Mouse (Mus musculus): ENCODE measurements around the gene Cux1. TPM values are rescaled to one million over a fixed set of nuclear protein-coding genes. Genes with fewer than 3 reads are reported as not detected.

Cux1 gene
- polyA plus RNA-seq, 1 experiment = 164 TPM

DNA sequence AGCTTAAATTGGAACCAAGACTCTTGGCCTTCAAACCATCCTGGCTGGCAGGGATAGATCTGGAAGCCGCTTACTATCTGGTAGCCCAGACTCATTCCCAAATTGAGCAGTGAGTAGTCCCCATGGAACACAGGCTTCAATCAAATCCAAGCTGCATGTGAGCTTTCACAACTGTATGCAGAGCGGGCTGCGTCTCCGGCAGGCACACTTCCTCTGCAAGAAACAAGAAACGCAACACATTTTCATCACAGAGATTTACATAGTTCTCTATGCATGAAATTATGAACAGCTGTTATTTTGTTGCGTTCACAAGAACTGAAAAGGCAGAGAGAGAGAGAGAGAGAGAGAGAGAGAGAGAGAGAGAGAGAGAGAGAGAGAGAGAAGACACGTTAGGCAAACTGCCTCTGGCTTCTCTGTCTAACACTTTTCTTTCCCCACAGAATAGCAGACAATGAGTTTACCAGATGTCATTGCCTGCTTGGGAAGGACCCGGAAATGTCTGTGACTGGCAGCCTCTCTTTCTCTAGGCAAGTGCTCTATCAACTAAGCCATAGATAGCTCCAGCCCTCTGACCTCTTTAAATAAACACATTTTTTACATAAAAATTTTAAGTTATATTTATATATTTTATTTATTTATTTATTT lies 27.7 kb upstream of the Cux1 start:
- H3K4me1 ChIP-seq (replicated peaks; ENCODE audit: control insufficient read depth, insufficient read depth, low read length) = peaks cover 13% of the 10 kb centered on the region
- TF ChIP-seq CTCF (IDR thresholded peaks at IDR 0.05; ENCODE audit: borderline replicate concordance, control insufficient read depth, extremely low read depth, insufficient read depth, low read length, poor library complexity) = no peak
- TF ChIP-seq POLR2A (IDR thresholded peaks at IDR 0.05; ENCODE audit: control insufficient read depth, extremely low read depth, insufficient read depth, low read length, poor library complexity) = no peak
- no peaks in the 10 kb centered on the region for H3K36me3 ChIP-seq (ENCODE audit: control insufficient read depth, insufficient read depth, low read length)
- no peak overlapping the region for H3K27ac ChIP-seq (ENCODE audit: control insufficient read depth, insufficient read depth, low read length)
- no peak for DNase-seq
- WGBS = 77% methylated on average over 8 of the region's 8 CpGs
- no peaks in the 10 kb centered on the region for H3K27me3 ChIP-seq (ENCODE audit: control insufficient read depth, insufficient read depth, low read length)
- H3K4me3 ChIP-seq (ENCODE audit: control insufficient read depth, insufficient read depth, low read length) = no peak overlapping the region

DNA sequence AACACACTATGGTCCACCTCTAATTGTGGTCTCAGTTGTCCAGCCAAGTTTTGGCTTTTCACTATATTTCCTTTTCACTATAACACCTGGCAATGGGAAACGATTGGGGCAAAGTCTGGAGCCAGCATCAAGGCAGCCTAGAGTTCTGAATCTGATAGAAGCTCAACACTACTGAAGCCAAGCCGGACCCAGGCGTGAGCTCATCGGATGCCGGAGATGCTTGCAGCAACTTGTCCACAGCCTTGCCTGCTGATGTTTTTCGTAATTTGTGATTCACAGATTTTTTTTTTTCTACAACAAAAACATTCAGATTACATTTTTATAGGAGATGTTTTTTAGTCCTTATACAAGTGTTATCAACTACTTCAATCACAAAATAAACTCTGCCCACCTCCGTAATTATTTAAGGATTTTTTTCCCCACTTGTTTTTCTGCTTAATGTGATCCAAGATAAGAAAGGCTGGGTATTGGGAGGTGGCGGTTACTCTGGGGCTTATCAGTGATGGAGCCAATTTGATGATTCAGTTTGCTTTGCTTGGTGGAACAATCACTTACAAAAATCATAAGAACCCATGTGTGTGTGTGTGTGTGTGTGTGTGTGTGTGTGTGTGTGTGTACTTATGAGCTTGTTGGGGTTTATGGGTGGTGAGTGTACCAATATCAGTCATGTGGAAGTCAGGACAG lies 24.7 kb upstream of the Cux1 start:
- 95% methylated on average over 8 of the region's 8 CpGs for WGBS
- Histone ChIP-seq H3K27me3 (ENCODE audit: control insufficient read depth, insufficient read depth, low read length) (no peaks in the 10 kb centered on the region), H3K27ac (ENCODE audit: control insufficient read depth, insufficient read depth, low read length) (no peak overlapping the region), H3K36me3 (ENCODE audit: control insufficient read depth, insufficient read depth, low read length) (no peaks in the 10 kb centered on the region), H3K4me1 (replicated peaks; ENCODE audit: control insufficient read depth, insufficient read depth, low read length) (peaks cover 6% of the 10 kb centered on the region; the same call in 1 of the 2 replicates), H3K4me3 (ENCODE audit: control insufficient read depth, insufficient read depth, low read length) (no peak overlapping the region)
- no peak for TF ChIP-seq CTCF (IDR thresholded peaks at IDR 0.05; ENCODE audit: borderline replicate concordance, control insufficient read depth, extremely low read depth, insufficient read depth, low read length, poor library complexity)
- TF ChIP-seq POLR2A (IDR thresholded peaks at IDR 0.05; ENCODE audit: control insufficient read depth, extremely low read depth, insufficient read depth, low read length, poor library complexity) = no peak
- no peak for DNase-seq

DNA sequence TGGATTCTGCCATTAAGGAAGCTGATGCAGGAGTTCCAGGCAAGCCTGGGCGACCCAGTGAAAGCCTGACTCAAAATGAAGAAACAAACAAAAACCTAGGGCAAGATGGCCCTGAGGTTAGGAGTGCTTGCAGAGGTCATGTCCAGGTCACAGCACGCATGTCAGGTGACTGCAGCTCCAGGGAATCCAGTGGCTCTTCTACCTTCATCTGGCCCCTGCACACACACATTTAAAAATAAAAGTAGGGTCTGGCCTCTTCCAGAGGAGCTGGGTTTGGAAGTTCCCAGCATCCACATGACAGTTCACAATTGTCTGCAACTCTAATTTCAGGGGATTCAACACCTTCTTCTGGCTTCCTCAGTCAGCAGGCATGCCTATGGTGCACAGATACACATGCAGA lies 21.7 kb upstream of the Cux1 start:
- Histone ChIP-seq H3K27me3 (ENCODE audit: control insufficient read depth, insufficient read depth, low read length) (no peaks in the 10 kb centered on the region), H3K4me3 (ENCODE audit: control insufficient read depth, insufficient read depth, low read length) (no peak overlapping the region), H3K36me3 (ENCODE audit: control insufficient read depth, insufficient read depth, low read length) (no peaks in the 10 kb centered on the region), H3K27ac (ENCODE audit: control insufficient read depth, insufficient read depth, low read length) (no peak overlapping the region), H3K4me1 (replicated peaks; ENCODE audit: control insufficient read depth, insufficient read depth, low read length) (no peaks in the 10 kb centered on the region)
- TF ChIP-seq POLR2A (IDR thresholded peaks at IDR 0.05; ENCODE audit: control insufficient read depth, extremely low read depth, insufficient read depth, low read length, poor library complexity) (no peak), CTCF (IDR thresholded peaks at IDR 0.05; ENCODE audit: borderline replicate concordance, control insufficient read depth, extremely low read depth, insufficient read depth, low read length, poor library complexity) (no peak)
- 84% methylated on average over 2 of the region's 2 CpGs for WGBS
- no peak for DNase-seq

DNA sequence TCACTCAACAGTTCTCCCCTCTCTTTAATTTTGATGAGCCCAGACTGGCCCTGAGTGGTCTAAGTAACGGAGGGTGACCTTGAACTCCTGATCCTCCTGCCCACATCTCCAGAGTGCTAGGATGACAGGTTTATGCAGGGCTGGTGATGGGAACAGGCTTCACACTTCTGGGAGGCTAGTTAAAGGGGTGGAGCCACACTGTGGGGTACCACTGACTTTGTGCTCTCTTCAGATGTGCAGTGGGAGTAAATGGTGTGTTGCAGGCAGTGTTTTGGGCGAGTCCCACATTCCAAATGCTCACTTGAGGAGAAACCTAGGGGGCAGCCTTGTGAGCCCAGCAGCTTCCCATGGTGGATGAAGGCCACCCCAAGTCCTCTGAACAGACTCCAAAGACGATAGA lies 21.2 kb upstream of the Cux1 start:
- Histone ChIP-seq H3K27me3 (ENCODE audit: control insufficient read depth, insufficient read depth, low read length) (no peaks in the 10 kb centered on the region), H3K36me3 (ENCODE audit: control insufficient read depth, insufficient read depth, low read length) (no peaks in the 10 kb centered on the region), H3K4me1 (replicated peaks; ENCODE audit: control insufficient read depth, insufficient read depth, low read length) (no peaks in the 10 kb centered on the region), H3K4me3 (ENCODE audit: control insufficient read depth, insufficient read depth, low read length) (no peak overlapping the region), H3K27ac (ENCODE audit: control insufficient read depth, insufficient read depth, low read length) (no peak overlapping the region)
- DNase-seq = no peak
- 92% methylated on average over 3 of the region's 3 CpGs for WGBS
- TF ChIP-seq CTCF (IDR thresholded peaks at IDR 0.05; ENCODE audit: borderline replicate concordance, control insufficient read depth, extremely low read depth, insufficient read depth, low read length, poor library complexity) = no peak
- TF ChIP-seq POLR2A (IDR thresholded peaks at IDR 0.05; ENCODE audit: control insufficient read depth, extremely low read depth, insufficient read depth, low read length, poor library complexity) = no peak

DNA sequence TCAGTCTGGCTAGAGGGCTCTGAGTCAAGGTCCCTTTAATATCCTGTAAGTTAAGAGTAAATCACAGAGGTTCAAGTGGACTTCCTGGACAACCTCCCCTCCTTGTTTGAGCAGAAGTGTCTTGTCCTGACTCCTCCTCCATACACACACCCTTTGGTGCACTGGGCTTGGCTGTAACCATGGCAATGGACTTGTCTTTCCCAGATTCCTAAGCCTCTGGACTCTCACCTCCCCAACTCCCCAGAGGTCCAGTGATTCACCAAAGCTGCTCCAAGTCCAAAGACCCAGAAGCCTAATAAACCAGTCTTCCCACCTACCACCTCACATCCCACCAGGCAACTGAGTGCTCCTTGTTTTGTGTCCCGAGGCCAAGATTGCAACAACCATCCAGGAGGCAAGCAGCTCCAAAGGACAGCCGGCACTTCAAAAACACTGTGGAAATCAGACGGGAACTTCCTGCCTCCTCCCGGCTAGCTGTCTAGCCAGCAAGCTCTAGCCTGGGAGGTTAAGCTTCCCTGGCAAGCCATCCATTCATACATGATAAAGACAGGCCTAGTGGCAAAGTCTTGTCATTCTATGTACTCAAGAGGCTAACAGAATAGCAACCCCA lies 17.5 kb upstream of the Cux1 start:
- Histone ChIP-seq H3K4me3 (ENCODE audit: control insufficient read depth, insufficient read depth, low read length) (no peak overlapping the region), H3K4me1 (replicated peaks; ENCODE audit: control insufficient read depth, insufficient read depth, low read length) (peaks cover 6% of the 10 kb centered on the region; the same call in 1 of the 2 replicates), H3K27me3 (ENCODE audit: control insufficient read depth, insufficient read depth, low read length) (no peaks in the 10 kb centered on the region), H3K36me3 (ENCODE audit: control insufficient read depth, insufficient read depth, low read length) (no peaks in the 10 kb centered on the region), H3K27ac (ENCODE audit: control insufficient read depth, insufficient read depth, low read length) (no peak overlapping the region)
- no peak for DNase-seq
- WGBS = 79% methylated on average over 4 of the region's 4 CpGs
- TF ChIP-seq POLR2A (IDR thresholded peaks at IDR 0.05; ENCODE audit: control insufficient read depth, extremely low read depth, insufficient read depth, low read length, poor library complexity) (no peak), CTCF (IDR thresholded peaks at IDR 0.05; ENCODE audit: borderline replicate concordance, control insufficient read depth, extremely low read depth, insufficient read depth, low read length, poor library complexity) (no peak)

DNA sequence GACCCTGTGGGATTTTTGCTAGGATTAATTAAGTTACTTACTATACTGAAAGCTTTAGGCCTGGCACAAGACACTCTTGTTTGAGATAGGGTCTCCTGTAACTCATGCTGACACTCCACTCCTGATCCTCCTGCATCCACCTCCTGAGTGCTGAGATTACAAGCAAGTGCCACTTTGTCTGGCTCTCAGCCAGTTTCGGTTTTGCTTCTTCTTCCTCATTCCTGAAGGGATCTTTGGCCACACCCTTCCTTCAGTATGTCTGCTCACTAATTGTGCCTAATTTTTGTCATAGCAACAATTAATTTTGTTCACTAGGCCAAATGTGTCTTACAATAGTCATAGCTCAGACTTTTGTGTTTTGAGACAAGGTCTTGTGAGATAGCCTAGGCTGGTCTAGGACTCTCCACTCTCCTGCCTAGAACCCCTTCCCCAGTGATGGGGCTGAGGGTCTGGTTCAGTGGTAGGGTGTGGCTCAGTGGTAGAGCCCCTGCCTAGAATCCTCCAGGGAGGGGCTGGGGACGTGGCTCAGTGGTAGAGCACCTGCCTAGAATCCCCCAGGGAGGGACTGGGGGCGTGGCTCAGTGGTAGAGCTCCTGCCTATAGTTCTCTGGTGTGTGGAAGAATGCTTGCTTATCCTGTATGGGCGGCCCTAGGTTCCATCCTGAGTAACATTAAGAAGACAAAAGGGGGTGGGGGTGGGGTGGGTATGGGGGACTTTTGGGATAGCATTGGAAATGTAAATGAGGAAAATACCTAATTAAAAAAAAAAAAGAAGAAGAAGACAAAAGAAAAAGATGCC lies 16.6 kb upstream of the Cux1 start:
- no peak overlapping the region for H3K4me3 ChIP-seq (ENCODE audit: control insufficient read depth, insufficient read depth, low read length)
- no peaks in the 10 kb centered on the region for H3K36me3 ChIP-seq (ENCODE audit: control insufficient read depth, insufficient read depth, low read length)
- no peaks in the 10 kb centered on the region for H3K27me3 ChIP-seq (ENCODE audit: control insufficient read depth, insufficient read depth, low read length)
- no peak overlapping the region for H3K27ac ChIP-seq (ENCODE audit: control insufficient read depth, insufficient read depth, low read length)
- TF ChIP-seq POLR2A (IDR thresholded peaks at IDR 0.05; ENCODE audit: control insufficient read depth, extremely low read depth, insufficient read depth, low read length, poor library complexity) (no peak), CTCF (IDR thresholded peaks at IDR 0.05; ENCODE audit: borderline replicate concordance, control insufficient read depth, extremely low read depth, insufficient read depth, low read length, poor library complexity) (no peak)
- 85% methylated on average over 4 of the region's 4 CpGs for WGBS
- peaks cover 6% of the 10 kb centered on the region; the same call in 1 of the 2 replicates for H3K4me1 ChIP-seq (replicated peaks; ENCODE audit: control insufficient read depth, insufficient read depth, low read length)
- DNase-seq = no peak
